Mouse (Mus musculus) cerebellum, postnatal 4 days (tissue): ENCODE measurements around the gene Bsg.
"Not testable (repeated sequence)": the region's sequence is repeated elsewhere in the genome, so short reads cannot be mapped to it uniquely, and the experiment has no call there.

Experiments used
- DNase-seq, 2 experiments: peaks; one replicate each; pipeline ENCODE4 v3.0.0; 2022; ENCODE audit warnings: low spot score in 2 of 2, mixed read lengths in 1 of 2

The Bsg gene

DNA sequence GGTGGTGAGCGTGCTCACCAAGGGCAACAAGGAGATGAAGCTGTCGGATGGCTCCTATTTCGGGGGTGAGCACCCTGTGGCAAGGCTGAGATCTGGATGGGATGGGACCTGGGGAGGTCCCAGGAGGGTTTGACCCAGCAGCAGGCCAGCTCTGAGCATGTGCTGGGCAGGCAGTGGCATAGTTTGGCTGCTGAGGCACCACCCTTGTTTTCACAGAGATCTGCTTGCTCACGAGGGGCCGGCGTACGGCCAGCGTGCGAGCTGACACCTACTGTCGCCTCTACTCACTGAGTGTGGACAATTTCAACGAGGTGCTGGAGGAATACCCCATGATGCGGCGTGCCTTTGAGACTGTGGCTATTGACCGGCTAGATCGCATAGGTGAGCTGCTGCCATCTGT lies 29.6 kb downstream of the Bsg start:
- no peak for DNase-seq

DNA sequence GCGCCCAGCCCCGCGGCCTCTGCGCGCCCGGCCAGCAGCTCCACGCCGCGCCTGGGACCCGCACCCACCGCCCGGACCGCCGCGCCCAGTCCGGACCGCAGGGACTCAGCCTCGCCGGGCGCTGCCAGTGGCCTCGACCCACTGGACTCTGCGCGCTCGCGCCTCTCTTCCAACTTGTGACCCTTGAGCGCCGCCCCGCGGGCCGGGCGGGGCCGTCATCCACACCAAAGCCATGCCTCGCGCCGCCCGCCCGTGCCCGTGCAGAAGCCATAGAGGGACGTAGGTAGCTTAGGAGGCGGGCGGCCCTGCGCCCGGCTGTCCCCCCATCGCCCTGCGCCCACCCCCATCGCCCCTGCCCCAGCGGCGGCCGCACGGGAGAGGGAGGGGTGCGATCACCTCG lies 31.1 kb downstream of the Bsg start:
- DNase-seq: no peak

- DNase-seq: no peak
Measured at GRCm38 (mm10) chr10:79736706-79737105, 32.4 kb downstream of the Bsg start.

- no peak for DNase-seq
Measured at GRCm38 (mm10) chr10:79738259-79738658, 34.0 kb downstream of the Bsg start.

- DNase-seq: no peak
Measured at GRCm38 (mm10) chr10:79739234-79739633, 34.9 kb downstream of the Bsg start.

DNA sequence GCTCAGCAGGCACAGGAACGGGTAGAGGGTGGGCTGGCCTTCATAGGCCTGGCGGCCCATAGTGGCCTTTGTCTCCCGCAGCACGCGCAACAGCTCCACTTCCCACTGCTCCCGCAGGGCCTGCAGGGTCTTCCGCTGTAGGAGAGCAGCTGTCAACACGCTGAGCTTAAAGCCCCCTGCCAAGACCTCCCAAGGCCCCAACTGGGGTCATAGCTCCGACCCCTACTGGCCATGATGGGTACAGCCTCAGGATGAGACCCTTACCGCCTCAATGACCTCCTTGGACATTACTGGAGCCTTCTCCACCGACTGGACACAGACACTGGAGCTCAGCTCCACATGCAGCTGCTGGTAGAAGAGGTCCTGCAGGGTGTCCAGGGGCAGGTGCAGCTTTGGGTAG lies 36.6 kb downstream of the Bsg start:
- DNase-seq: no peak

GRCm38 (mm10) chr10:79743161-79743560 lies 38.9 kb downstream of the Bsg start:
- DNase-seq: no peak

- DNase-seq: no peak
Measured at GRCm38 (mm10) chr10:79743650-79744365, 39.5 kb downstream of the Bsg start.

- DNase-seq: no peak
Measured at GRCm38 (mm10) chr10:79745411-79745810, 41.1 kb downstream of the Bsg start.

GRCm38 (mm10) chr10:79745898-79746773 lies 41.8 kb downstream of the Bsg start, which contains the start of gene Polrmt:
TSS of gene Polrmt (minus strand) at chr10:79746581.
- DNase-seq: peak; percentile 88 to 96

DNA sequence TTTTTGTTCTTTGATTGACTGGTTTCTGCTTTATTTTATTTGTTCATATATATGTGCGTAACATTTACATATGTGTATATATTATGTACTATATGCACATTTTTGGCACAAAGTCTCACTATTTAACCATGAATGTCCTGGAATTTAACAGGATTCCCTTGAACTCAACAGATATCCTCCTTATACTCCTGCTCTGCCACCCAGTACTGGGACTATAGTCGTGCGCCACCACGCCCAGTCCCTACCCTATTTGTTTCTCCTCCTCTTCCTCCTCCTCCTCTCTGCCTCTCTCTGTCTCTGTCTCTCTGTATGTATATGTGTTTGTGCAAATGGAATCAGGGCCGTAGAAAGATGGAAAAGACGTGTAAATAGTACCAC lies 42.5 kb downstream of the Bsg start:
- no peak for DNase-seq

GRCm38 (mm10) chr10:79748496-79748895 lies 44.2 kb downstream of the Bsg start:
- no peak for DNase-seq

DNA sequence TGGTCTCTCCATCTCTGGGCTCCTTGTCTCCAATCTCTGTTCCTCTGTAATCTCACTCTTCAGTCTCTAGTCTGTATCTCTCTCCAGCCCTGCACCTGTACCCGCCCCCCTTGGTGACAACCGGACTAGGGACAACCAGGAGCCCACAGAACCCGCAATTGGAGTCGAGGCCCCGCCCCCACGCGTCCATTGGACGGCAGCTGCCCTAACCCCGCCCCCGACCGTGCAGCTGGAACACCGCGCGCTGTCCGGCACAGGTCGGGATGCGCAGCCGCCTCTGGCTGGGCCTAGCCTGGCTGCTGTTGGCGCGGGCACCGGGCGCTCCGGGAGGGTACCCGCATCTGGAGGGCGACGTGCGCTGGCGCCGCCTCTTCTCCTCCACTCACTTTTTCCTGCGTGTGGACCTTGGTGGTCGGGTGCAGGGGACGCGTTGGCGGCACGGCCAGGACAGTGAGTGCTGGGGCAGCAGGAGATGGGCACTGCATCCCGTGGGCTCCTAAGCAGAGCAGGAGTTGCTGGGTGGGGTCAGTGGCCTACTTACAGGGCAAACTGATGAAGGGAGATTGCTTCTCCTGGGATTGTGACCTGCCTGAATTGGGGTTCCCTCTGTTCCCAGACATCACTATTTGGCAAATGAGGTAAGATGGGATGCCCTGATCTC lies 50.7 kb downstream of the Bsg start, which contains the start of gene Fgf22:
Gene Fgf22, plus strand, starts transcription at position 221 of the 661 bp plus-strand sequence.
- peak; percentile 56 to 78 for DNase-seq

GRCm38 (mm10) chr10:79755854-79756253 lies 51.6 kb downstream of the Bsg start:
- DNase-seq: no peak

GRCm38 (mm10) chr10:79756660-79757059 lies 52.4 kb downstream of the Bsg start:
- DNase-seq: no peak

- DNase-seq: not testable (repeated sequence)
Measured at GRCm38 (mm10) chr10:79759675-79760074, 55.4 kb downstream of the Bsg start.

GRCm38 (mm10) chr10:79760603-79761143 lies 56.4 kb downstream of the Bsg start:
- DNase-seq: no peak
